Mouse (Mus musculus) hematopoietic stem cell, adult 5-6 weeks (primary cell): ENCODE results near the gene Clic1. TPM values are rescaled to one million over a fixed set of nuclear protein-coding genes. Genes with fewer than 3 reads are reported as not detected.
"Not testable (repeated sequence)": the region's sequence is repeated elsewhere in the genome, so short reads cannot be mapped to it uniquely, and the experiment has no call there.

Source experiments
- ATAC-seq, 2 experiments: fragments of 125-278 bp in 1 of 2; replicated peaks in 1 of 2; 2 replicates each; pipeline ENCODE4 v1.8.0; 2016 to 2017; ENCODE audit warnings: inconsistent platforms in 2 of 2, mild to moderate bottlenecking in 2 of 2, moderate number of reproducible peaks in 2 of 2, low read depth in 1 of 2, moderate TSS enrichment in 1 of 2; ENCODE audit not compliant: low FRiP score in 2 of 2, poor library complexity in 2 of 2, severe bottlenecking in 2 of 2, insufficient read depth in 1 of 2, low TSS enrichment in 1 of 2
- total RNA-seq: library from RNA; stranded (forward); fragments of 172-1452, 232-1000 nt; gene quantifications from 2 replicates; pipeline ENCODE4 v1.2.3, GENCODE M21; 2017

Clic1 gene
- total RNA-seq, 1 experiment from 2014 or later, result 294 TPM

DNA sequence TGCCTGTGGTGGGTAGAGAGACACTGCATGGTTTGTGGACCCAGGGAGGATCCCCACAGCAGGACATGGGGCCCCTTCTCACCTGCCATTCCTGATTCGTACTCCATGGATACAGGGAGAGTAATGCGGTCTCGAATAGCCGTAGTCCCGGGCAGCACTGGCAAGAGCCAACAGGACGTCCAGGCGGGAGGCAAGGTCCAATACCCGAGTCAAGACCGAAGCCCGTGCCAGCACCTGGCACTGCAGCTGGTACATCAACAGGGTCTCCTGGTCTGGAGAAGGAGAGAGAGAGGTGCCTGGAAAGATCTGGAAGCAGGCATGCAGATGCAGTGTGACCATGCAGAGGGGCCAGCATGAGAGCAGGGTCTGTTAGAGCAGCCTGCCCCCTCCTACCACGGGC, 18.5 kb upstream of the Clic1 start:
- ATAC-seq, result no peak

DNA sequence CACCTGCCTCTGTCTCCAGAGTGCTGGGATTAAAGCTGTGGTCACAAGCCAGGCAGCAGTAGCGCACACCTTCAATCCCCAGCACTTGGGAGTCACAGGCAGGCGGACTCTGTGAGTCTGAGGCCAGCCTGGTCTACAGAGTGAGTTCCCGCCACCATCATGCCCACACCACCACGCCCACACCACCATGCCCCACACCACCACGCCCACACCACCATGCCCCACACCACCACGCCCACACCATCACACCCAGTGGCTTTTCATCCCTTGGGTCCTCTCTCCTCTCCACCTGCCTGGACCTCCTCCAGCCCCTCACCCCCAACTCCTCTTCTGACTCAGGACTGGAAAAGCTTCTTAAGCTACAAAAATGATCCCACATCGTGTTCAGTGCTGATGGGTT, 17.9 kb upstream of the Clic1 start:
- no peak for ATAC-seq

DNA sequence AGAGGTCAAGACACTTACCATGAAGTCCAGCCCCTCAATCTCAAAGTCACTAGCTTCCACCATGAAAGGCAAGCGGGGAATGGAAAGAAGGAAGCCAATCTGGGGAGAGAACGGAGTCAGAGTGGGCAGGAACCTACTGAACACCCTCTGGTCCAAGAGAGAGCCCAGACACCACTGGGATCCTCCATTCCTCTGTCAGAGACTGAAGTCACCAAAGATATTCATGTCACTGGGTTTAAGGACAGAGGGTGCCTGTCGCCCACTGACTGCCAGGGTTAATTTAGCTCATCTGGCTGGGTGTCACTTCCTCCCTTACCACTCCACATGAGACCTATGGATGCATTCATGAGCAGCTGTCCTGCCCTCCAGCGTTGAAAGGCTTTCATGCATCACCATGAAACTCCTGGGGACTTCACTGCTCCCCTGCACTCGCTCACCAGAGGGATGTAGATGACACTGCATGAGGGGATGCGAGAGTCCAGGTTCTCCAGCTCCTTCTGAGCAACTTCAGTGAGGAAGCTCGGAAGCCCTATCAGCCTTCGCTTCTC, 17.4 kb upstream of the Clic1 start:
- no peak for ATAC-seq

DNA sequence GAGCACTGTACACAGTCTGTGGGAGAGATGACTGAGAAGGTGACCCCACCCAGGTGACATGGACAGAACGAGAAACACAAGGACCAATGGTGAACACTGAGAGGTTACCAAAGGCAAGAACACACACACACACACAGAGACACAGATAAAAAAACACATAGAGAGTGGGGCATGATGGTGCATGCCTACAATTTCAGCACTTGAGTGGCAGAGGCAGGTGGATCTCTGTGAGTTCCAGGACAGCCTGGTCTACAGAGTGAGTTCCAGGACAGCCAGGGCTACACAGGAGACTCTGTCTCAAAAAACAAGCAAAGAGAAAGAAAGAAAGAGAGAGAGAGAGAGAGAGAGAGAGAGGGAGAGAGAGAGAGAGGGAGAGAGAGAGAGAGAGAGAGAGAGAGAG, 16.1 kb upstream of the Clic1 start:
- not testable (repeated sequence) for ATAC-seq

DNA sequence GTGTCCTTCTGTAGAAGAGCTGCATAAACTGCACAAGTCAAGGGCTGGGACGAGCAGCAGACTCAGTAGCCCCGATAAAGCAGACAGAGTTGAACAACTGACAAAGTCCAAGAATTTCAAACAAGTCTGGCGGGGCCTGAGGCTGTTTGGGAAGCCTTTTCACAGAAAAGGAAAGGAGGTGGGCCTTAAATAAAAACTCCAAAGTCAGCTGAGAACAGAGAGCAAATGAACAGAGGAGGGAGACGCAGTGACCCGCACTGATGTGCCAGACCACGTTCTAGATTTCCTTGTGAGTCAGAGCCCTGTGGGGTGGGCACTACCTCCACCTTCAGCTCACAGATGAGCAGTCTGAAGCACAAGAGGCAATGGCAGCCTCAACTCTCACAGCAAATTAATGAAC, 14.9 kb upstream of the Clic1 start:
- ATAC-seq, result no peak

DNA sequence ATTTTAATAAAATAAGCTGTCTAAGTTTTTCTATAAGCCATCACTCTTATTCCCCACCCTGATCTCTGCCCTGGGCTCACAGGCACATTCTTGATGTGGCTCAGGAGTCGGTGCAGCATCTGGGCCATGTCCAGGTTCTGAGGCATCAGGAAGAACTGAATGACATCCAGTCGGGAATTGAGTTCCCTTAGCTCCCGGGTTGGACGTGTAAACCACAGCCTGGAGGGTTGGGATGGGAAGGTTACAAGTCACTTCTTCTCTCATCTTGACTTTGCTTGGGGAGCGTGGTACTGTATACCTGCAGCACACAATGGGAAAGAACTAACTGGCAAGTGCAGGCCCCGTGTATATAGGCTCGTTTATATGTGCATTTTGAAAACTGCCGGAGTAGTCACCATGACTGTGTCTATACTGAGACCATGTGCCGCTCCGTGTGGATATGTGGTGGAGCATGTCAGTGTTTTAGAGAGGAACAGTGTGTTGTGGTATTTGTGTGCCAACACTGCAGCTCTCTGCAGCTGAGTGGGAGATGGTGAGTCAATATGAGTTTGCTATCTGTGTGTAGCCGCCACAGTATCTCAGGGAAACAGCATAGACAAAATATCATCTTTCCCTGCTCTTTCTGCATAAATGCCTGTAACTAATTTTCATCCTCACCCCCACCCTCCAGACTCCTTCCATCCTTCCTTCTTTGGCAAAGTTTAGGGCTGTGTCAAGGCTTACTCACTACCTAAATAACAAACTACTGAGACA, 10.5 kb upstream of the Clic1 start:
- ATAC-seq, result no peak

DNA sequence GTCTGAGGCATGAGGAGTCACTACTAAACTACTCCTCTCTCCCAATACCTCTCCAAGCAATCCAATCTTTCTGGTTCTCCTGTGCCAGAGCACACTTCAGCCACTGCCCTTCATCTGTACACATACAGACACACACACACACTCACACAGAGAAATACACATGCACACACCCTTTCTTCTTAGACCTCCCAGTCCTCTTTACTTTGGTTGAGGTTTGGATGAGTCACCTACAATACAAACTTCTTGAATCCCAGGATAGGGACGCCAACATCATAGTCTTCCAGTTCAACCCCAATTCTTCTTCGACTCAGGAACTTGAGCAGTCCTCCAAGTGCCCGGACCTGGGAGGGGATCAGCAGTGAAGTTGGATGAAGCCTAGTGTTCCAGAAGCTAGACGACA, 6.0 kb upstream of the Clic1 start:
- ATAC-seq, result no peak

DNA sequence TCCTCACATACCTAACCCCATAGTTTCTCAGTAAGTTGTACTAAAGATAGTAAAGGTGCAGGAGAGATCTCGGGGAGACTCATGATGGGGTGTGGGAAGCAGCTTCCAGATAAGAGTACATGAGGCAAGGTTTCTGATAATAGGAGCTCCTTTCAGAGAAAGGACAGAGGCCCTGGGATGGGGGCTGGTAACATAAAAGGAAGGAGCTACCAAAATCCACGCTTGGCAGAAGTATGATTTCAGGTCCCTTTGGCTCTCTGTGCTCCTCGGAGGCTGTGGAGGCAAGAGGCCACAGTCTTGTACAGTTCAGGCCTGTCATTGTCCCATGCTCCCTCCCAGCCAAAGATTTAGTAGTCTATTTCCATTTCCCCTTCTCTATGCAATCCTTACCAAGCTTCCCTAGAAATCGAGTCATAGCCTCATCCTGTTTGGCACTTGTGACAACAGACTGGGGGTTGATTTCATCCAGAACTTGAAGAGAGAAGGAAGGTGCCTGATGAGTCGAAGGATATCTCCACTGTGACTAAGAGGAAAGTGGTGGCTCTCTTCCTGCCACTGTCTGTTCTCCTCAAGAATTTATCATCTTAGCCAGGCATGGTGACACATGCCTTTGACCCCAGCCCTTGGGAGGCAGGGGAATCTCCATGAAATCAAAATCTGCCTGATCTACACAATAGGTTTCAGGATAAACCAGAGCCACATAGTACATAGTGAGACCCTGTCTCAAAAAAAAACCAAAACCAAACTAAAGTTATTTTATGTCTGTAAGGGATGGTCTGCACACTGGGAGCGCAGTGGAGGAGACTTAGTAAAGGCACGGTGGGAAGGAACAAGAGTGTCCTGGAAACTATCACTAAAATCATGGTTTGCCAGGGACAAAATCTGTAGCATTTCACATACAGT, 4.6 kb upstream of the Clic1 start:
- ATAC-seq, result no peak

DNA sequence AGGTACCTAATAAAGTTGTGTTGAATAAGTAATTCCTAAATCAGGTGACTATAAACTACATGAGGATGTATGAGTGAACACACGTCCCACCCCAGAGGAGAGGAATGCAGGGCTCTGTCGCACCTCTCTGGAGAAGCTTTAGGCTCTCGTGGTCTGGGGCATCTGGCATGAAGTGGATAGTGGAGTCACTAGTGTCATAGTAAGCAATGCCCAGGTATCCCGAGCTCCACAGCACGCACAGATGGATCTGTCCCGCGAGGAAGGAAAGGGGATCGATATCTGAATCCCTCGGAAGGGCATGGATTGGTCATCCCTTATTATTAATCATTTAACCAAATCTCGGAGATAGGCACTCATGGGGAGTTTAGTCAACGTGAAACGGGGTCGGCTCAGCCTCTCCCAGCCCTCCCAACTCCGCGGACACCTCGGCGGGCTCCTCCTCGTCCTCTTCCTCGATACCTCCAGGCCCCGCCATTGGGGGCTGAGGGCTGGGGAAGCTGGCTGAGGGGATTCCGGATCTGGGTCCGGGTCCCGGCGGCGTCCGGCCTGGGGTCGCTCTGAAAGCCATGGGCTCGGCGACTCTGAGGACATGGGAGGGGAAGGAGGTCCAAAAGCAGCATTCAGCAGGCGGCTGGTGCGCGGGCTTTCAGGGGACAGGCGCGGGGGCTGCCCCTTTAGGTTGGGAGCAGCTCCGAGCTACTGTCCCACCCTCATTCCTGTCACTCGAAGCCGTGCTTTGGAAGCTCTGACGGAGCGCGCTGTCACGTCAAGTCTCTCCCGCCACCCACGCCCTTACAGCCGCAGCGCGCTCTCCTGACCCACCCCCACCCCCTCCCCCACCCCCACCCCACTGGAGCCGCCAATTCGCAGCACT, 3.7 kb upstream of the Clic1 start:
- ATAC-seq, result peak in 1 of 2 experiments; percentile 22; a peak in 3 of 4 replicates

DNA sequence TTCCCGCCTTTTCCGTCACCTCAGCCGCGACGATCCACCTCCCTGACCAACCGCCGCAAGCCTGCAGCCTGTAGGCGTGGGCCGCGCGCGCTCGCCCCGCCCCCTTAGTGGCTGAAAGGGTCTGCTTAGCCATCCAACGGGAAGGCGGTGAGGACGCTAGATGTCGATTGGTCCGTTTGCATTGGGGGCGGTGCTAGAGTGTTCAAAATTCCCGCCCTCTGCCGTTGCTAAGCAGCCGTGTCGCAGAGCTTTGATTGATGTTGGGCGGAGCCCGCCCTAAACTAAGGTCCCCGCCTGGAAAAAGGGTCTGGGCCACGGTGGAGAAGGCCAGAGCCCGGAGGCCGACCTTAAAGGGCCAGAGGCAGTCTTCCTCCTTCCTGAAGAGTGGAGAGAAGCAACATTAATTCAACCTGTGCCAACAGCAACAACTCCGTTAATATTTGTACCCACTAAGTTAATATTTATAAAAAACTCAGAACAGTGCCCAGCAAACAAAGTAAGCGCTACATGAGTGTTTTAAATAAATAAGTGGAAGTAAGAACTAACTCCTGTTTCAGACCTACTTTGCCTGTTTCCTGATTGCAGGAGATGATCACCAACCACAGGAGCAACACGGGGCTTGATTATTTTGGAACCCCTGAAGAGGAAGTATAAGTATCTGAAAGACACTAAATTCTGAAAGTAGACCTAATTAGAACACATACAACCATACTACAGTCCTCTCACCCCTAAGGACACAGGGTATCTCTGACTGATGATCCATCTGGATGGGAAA, 2.9 kb upstream of the Clic1 start, which contains the start of gene Msh5:
Gene Msh5, minus strand, starts transcription at position 65 of the 775 bp plus-strand sequence.
- ATAC-seq, result peak; percentile 80 to 81

DNA sequence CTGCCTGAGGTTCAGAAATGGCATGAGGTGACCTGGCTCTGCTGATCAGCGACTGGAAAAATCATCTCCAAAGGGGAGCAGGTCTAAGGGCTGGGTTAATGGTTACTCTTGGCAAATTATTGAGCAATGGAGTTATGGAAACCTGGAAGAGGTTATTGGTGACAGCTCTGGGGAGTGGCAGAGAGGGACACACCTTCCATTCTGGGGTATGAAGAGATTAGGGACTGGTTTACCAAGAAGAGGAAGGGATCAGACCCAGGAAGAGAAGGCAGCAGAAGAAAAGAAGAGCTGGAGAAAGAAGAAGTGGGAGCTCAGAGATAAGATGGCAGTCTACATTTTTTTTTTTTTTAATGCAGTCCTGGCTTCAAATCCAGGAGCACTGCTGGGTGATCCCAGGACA, 2.1 kb upstream of the Clic1 start:
- no peak for ATAC-seq

DNA sequence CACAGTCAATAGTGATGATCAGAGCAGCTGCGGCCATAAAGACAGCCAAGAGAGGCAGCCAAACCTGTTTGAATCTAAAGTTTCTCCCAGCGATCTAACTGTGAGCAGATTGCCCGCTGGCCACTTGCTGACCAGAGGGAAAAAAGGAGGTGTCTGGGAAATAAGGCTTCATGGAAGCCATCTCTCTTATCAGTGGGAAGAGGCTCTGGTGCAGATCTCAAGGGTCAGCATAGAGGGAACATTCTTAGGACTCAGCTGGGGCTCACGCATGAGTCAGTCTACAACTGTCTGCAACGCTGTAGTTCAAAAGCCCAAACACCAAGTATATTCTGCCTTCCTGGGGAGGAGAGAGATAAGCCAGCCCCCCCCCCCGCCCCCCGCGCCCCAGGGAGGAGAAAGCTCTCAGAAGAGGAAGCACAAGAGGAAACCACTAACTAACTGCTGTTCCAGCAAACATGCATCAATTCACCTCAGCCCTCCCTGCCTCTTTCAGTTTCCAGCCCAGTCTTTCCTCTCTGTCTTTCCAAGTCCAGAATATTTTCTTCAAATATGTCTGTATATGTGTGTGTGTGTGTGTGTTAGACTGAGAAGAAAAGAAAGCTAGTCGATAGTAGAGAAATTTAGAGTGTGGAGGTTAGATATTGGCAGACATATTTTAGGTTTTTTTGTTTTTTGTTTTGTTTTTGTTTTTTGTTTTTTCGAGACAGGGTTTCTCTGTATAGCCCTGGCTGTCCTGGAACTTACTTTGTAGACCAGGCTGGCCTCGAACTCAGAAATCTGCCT, 1.4 kb upstream of the Clic1 start:
- ATAC-seq, result 0 out of 4 replicates have a peak, but pooled peaks have one; percentile 6 to 24

DNA sequence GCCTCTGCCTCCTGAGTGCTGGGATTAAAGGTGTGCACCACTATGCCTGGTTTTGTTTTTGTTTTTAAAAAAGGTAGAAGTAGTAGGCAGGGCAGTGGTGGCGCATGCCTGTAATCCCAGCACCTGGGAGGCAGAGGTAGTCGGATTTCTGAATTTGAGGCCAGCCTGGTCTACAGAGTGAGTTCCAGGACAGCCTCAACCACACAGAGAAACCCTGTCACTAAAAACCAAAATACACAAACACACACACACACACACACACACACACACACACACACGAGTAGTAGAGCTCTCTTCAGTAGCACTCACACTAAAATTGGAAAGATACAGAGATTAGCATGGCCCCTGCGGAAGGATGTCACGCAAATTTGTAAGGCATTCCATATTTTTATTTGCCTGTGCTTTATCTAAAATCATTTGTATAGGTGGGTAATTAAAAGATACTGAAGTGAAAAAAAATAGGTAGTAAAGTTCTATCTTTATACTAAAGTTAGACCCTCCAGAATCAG, 780 bp upstream of the Clic1 start:
- ATAC-seq, result no peak

DNA sequence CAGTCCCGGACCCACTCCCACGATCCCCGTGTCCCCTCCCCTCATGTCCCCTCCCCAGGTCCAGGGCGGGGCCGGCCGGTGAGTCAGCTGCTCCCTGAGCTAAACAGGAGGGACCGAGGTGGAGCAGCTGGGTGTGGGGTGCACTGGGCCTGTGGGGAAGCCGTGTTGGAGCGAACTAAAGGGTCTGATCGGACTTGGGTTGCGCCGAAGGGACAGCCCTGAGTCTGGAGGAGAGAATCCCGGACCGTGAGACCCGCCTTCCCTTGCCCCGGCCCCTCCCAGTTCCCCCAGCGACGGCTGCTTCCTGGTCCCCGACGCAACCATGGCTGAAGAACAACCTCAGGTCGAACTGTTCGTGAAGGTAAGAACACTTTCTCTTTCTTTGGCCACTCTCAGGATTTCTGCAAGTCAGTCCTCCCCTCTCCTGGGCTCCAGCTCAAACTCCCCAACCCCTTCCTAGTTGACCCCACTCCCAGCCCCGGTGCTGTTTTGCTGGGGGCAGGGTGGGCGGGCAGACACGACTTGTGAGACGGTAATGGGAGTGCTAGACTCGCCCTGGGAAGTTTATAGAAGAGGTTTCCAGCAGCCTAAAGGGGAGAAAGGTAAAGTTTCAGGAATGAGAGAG, 472 bp downstream of the Clic1 start:
- ATAC-seq, result peak; percentile 9; a peak in 1 of 4 replicates
